Mouse (Mus musculus): ENCODE measurements around the gene Gm12394. TPM values are rescaled to one million over a fixed set of nuclear protein-coding genes. Genes with fewer than 3 reads are reported as not detected.

Gm12394 gene
- polyA plus RNA-seq, 2 experiments = 0.01 to 0.05 TPM

DNA sequence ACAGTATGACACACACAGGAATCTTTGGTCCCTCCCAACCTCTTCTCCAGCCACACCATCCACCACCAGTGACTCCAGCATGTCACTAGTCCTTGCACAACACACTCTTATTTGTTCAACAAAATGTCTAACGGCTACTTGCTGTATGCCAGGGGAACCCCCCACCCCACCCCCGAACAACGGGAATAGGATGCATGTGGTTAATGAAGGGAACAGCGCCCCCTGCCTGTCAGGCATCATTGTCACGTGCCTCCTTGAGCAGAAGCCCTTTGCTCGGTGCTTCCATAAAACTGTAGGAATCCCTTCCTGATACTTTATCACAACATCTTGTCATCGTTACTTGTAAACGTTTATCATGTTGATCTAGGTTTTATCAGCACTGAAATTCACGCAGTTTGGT lies 45.6 kb upstream of the Gm12394 start:
- Histone ChIP-seq H3K27me3 (ENCODE audit: control insufficient read depth, insufficient read depth, low read length) (no peaks in the 10 kb centered on the region; the same call in 1 of the 2 replicates), H3K4me2 (ENCODE audit: low read depth) (no peak overlapping the region), H3K4me3 (ENCODE audit: insufficient read depth in 1 of 2, low read depth in 2 of 2, low read length in 2 of 2) (no peak overlapping the region), H3K9me3 (ENCODE audit: control insufficient read depth, low read length) (no peaks in the 10 kb centered on the region), H3K4me1 (replicated peaks; ENCODE audit: control insufficient read depth in 2 of 2, insufficient read depth in 2 of 2, low read length in 1 of 2) (peaks cover 3 to 7% of the 10 kb centered on the region in 2 experiments; a peak in 1 of 4 replicates), H3K36me3 (replicated peaks; ENCODE audit: control insufficient read depth, insufficient read depth, low read depth) (no peaks in the 10 kb centered on the region), H3K9ac (replicated peaks) (no peak overlapping the region), H3K27ac (no peak overlapping the region)
- no peak for TF ChIP-seq EP300 (IDR thresholded peaks at IDR 0.05; ENCODE audit: low read depth)
- TF ChIP-seq CTCF (IDR thresholded peaks at IDR 0.05; ENCODE audit: low read depth) = peak; percentile 93
- peak; percentile 20 to 35 (median 35) for DNase-seq (ENCODE audit: low read depth in 3 of 3, low spot score in 3 of 3)
- 24% methylated on average over 9 of the region's 9 CpGs for WGBS (ENCODE audit: insufficient replicate concordance)
- ATAC-seq (ENCODE audit: insufficient read depth) = peak; percentile 45; the same call in 1 of the 2 replicates

GRCm38 (mm10) chr4:42900878-42901277 lies 44.3 kb upstream of the Gm12394 start:
- Histone ChIP-seq H3K9me3 (ENCODE audit: control insufficient read depth, low read length) (no peaks in the 10 kb centered on the region), H3K4me3 (ENCODE audit: insufficient read depth in 1 of 2, low read depth in 2 of 2, low read length in 2 of 2) (no peak overlapping the region), H3K4me1 (replicated peaks; ENCODE audit: control insufficient read depth in 2 of 2, insufficient read depth in 2 of 2, low read length in 1 of 2) (peaks cover 3 to 7% of the 10 kb centered on the region in 2 experiments; a peak in 1 of 4 replicates), H3K27me3 (ENCODE audit: control insufficient read depth, insufficient read depth, low read length) (no peaks in the 10 kb centered on the region; the same call in 1 of the 2 replicates), H3K36me3 (replicated peaks; ENCODE audit: control insufficient read depth, insufficient read depth, low read depth) (no peaks in the 10 kb centered on the region), H3K9ac (replicated peaks) (no peak overlapping the region), H3K4me2 (ENCODE audit: low read depth) (no peak overlapping the region), H3K27ac (no peak overlapping the region)
- no peak for ATAC-seq (ENCODE audit: insufficient read depth)
- WGBS (ENCODE audit: insufficient replicate concordance) = 50% methylated on average over 5 of the region's 5 CpGs
- no peak for DNase-seq (ENCODE audit: low read depth in 3 of 3, low spot score in 3 of 3)
- TF ChIP-seq CTCF (IDR thresholded peaks at IDR 0.05; ENCODE audit: low read depth) = no peak
- TF ChIP-seq EP300 (IDR thresholded peaks at IDR 0.05; ENCODE audit: low read depth) = no peak

DNA sequence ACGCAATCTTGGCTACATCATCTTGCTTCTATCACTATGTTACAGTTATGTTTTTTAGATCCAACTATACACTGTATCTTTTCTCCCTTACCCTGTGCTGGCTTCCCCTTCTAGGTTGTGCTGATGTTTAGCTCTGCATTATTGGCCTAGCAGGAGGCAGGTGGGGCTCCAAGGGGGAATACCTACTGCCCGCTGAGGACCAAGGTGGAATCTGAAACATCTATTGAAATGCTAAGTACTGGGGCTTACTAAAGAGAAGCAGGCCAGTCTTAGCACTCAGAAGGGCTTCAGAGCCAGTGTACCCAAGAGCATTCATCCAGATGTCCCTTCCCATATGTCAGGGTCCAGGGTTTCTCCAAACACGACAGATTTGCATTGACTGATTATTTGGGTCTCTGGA lies 42.3 kb upstream of the Gm12394 start:
- Histone ChIP-seq H3K4me1 (replicated peaks; ENCODE audit: control insufficient read depth in 2 of 2, insufficient read depth in 2 of 2, low read length in 1 of 2) (peaks cover 3 to 7% of the 10 kb centered on the region in 2 experiments; a peak in 1 of 4 replicates), H3K4me2 (ENCODE audit: low read depth) (no peak overlapping the region), H3K36me3 (replicated peaks; ENCODE audit: control insufficient read depth, insufficient read depth, low read depth) (no peaks in the 10 kb centered on the region), H3K27me3 (ENCODE audit: control insufficient read depth, insufficient read depth, low read length) (no peaks in the 10 kb centered on the region), H3K27ac (no peak overlapping the region), H3K9ac (replicated peaks) (no peak overlapping the region), H3K9me3 (ENCODE audit: control insufficient read depth, low read length) (no peaks in the 10 kb centered on the region), H3K4me3 (ENCODE audit: insufficient read depth in 1 of 2, low read depth in 2 of 2, low read length in 2 of 2) (no peak overlapping the region)
- WGBS (ENCODE audit: insufficient replicate concordance) = 37% methylated on average over 3 of the region's 3 CpGs
- no peak for TF ChIP-seq CTCF (IDR thresholded peaks at IDR 0.05; ENCODE audit: low read depth)
- no peak for TF ChIP-seq EP300 (IDR thresholded peaks at IDR 0.05; ENCODE audit: low read depth)
- ATAC-seq (ENCODE audit: insufficient read depth) = no peak
- DNase-seq (ENCODE audit: low read depth in 3 of 3, low spot score in 3 of 3) = no peak

DNA sequence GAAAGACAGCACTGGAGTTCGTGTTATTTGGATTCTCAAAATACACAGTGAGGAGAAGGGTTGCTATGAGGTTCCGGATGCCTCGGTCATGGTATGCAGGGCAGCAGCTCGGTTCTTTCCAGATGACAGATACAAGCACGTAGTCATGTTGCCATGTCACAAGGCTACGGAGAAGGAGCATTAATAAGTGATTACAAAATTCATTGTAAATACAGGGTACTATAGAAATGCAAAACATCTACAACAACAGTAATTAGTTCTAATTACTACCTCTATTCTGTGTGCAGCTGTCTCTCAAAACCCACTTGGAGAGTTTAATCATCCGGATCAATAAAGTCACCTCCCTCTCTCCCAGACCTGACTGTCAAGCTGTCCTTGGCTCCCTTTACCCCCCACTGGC lies 38.5 kb upstream of the Gm12394 start:
- Histone ChIP-seq H3K36me3 (replicated peaks; ENCODE audit: control insufficient read depth, insufficient read depth, low read depth) (no peaks in the 10 kb centered on the region), H3K9ac (replicated peaks) (no peak overlapping the region), H3K27ac (no peak overlapping the region), H3K4me2 (ENCODE audit: low read depth) (no peak overlapping the region), H3K9me3 (ENCODE audit: control insufficient read depth, low read length) (no peaks in the 10 kb centered on the region), H3K27me3 (ENCODE audit: control insufficient read depth, insufficient read depth, low read length) (no peaks in the 10 kb centered on the region), H3K4me3 (ENCODE audit: insufficient read depth in 1 of 2, low read depth in 2 of 2, low read length in 2 of 2) (no peak overlapping the region), H3K4me1 (replicated peaks; ENCODE audit: control insufficient read depth in 2 of 2, insufficient read depth in 2 of 2, low read length in 1 of 2) (no peaks in the 10 kb centered on the region; a peak in 1 of 4 replicates)
- WGBS (ENCODE audit: insufficient replicate concordance) = 76% methylated on average over 7 of the region's 7 CpGs
- ATAC-seq (ENCODE audit: insufficient read depth) (no peak), DNase-seq (ENCODE audit: low read depth in 3 of 3, low spot score in 3 of 3) (no peak)
- TF ChIP-seq CTCF (IDR thresholded peaks at IDR 0.05; ENCODE audit: low read depth) (no peak), EP300 (IDR thresholded peaks at IDR 0.05; ENCODE audit: low read depth) (no peak)

DNA sequence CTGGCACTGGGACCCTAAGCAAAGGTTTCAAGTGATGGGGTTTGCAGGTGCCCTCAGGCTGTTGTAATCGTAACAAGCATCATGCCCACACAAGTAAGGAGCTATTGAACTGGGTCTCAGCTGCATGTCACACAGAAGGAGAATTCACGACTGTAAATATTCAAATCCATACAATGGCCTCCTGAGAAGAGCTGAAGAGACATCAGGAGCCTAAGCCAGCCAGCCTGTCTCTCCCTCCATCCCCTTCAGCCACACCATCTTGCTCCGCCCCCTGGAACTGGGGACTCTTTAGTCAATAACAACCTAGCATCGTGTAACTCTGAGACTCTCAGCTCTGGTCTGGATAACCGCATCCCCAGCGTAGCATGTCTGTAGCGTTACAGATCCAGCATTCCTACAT lies 34.6 kb upstream of the Gm12394 start:
- TF ChIP-seq EP300 (IDR thresholded peaks at IDR 0.05; ENCODE audit: low read depth) (no peak), CTCF (IDR thresholded peaks at IDR 0.05; ENCODE audit: low read depth) (no peak)
- 66% methylated on average over 7 of the region's 7 CpGs for WGBS (ENCODE audit: insufficient replicate concordance)
- Histone ChIP-seq H3K4me2 (ENCODE audit: low read depth) (no peak overlapping the region), H3K9me3 (ENCODE audit: control insufficient read depth, low read length) (no peaks in the 10 kb centered on the region), H3K36me3 (replicated peaks; ENCODE audit: control insufficient read depth, insufficient read depth, low read depth) (no peaks in the 10 kb centered on the region), H3K27me3 (ENCODE audit: control insufficient read depth, insufficient read depth, low read length) (no peaks in the 10 kb centered on the region), H3K4me3 (ENCODE audit: insufficient read depth in 1 of 2, low read depth in 2 of 2, low read length in 2 of 2) (no peak overlapping the region), H3K4me1 (replicated peaks; ENCODE audit: control insufficient read depth in 2 of 2, insufficient read depth in 2 of 2, low read length in 1 of 2) (no peaks in the 10 kb centered on the region; a peak in 1 of 4 replicates), H3K9ac (replicated peaks) (no peak overlapping the region), H3K27ac (no peak overlapping the region)
- ATAC-seq (ENCODE audit: insufficient read depth) (no peak), DNase-seq (ENCODE audit: low read depth in 3 of 3, low spot score in 3 of 3) (no peak)

All from liver, embryonic 14.5 days (tissue).